Mouse (Mus musculus): Measurements from ENCODE around the gene Abcb6.

GRCm38 (mm10) chr1:75141486-75142190, 38.6 kb downstream of the Abcb6 start:
- TF ChIP-seq POLR2A (IDR thresholded peaks at IDR 0.05; ENCODE audit: borderline replicate concordance, insufficient read depth, low read length) (peak; percentile 64), CTCF (IDR thresholded peaks at IDR 0.05; ENCODE audit: borderline replicate concordance, insufficient read depth, low read depth, low read length) (no peak)

All from cerebellum, adult 2 months (tissue).